Mouse (Mus musculus) intestine, postnatal 0 days (tissue): Measurements from ENCODE around the gene Maats1. TPM values are rescaled to one million over a fixed set of nuclear protein-coding genes. Genes with fewer than 3 reads are reported as not detected.

Source experiments
- ATAC-seq: fragments of 200-750 bp; cut with Nextera tagmentation; 2 replicates; pipeline ENCODE4 v1.8.0; 2017; ENCODE audit warnings: mild to moderate bottlenecking, moderate TSS enrichment, moderate library complexity
- H3K27ac ChIP-seq: fragments of 300-500 bp; sonication (generic); 2 replicates; pipeline ENCODE4 v1.5.1; 2014; ENCODE audit warnings: mild to moderate bottlenecking, low read depth, low read length, moderate library complexity
- H3K27me3 ChIP-seq: fragments of 300-500 bp; sonication (generic); replicated peaks from 2 replicates; pipeline ENCODE4 v1.6.1; 2014; ENCODE audit warnings: low read length, mixed read lengths; ENCODE audit not compliant: control insufficient read depth, insufficient read depth
- H3K36me3 ChIP-seq: fragments of 300-500 bp; sonication (generic); 2 replicates; pipeline ENCODE4 v1.6.1; 2014; ENCODE audit warnings: mild to moderate bottlenecking, moderate library complexity; ENCODE audit not compliant: control insufficient read depth, insufficient read depth
- H3K4me1 ChIP-seq: fragments of 300-500 bp; sonication (generic); replicated peaks from 2 replicates; pipeline ENCODE4 v1.6.1; 2014; ENCODE audit warnings: antibody characterized with exemption, low read length, mixed read lengths; ENCODE audit not compliant: control insufficient read depth, insufficient read depth
- H3K4me2 ChIP-seq: fragments of 300-500 bp; sonication (generic); replicated peaks from 2 replicates; pipeline ENCODE4 v1.6.1; 2014; ENCODE audit warnings: low read depth, mild to moderate bottlenecking, moderate library complexity
- H3K4me3 ChIP-seq: fragments of 300-500 bp; sonication (generic); 2 replicates; pipeline ENCODE4 v1.5.1; 2014; ENCODE audit warnings: low read depth, low read length
- H3K9ac ChIP-seq: fragments of 300-500 bp; sonication (generic); 2 replicates; pipeline ENCODE4 v1.6.1; 2014; ENCODE audit warnings: mild to moderate bottlenecking, low read depth, low read length
- H3K9me3 ChIP-seq: fragments of 300-500 bp; sonication (generic); 2 replicates; pipeline ENCODE4 v1.6.1; 2016; ENCODE audit warnings: mixed run types; ENCODE audit not compliant: control insufficient read depth
- CTCF ChIP-seq: sonication (generic); IDR thresholded peaks from 2 replicates; pipeline ENCODE4 v1.5.1; 2016; ENCODE audit warnings: low read depth, mild to moderate bottlenecking, control low read depth, antibody characterized with exemption, moderate library complexity
- WGBS: fragments of 180-500 bp; shearing (Covaris S2); extraction: QIAGEN DNeasy Blood & Tissue Kit; methylation state at CpG from one replicate; pipeline ENCODE4 v1.1.7; 2014; 5-methylcytosine and 5-hydroxymethylcytosine counted together
- polyA plus RNA-seq: library from polyadenylated mRNA; unstranded; fragments of >200 nt; fragmentation: Nextera tagmentation; extraction: Ambion mirVana; gene quantifications from 2 replicates; pipeline ENCODE4 v1.2.1, GENCODE M21; 2015

The Maats1 gene
- polyA plus RNA-seq, 1 experiment from 2014 or later: 1.0 TPM

DNA sequence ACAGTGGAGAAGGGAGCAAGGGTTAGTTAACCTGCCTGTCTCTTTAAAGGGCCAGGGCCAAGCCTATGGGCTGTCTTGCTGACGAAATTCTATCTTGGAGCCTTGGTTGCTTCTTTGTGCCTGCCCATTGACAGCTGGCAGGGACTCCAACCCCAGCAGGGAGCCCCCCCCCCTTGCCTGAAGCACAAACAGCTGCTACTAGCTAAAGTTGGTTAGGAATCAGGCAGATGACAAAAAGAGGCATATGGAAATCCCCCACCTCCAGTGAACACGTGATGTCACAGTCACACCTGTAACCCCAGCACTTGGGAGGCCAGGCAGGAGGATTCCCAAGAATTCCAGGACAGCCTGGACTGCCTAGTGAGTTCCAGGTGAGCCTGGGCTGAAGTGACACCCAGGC, 18.4 kb upstream of the Maats1 start:
- 51% methylated on average over 2 of the region's 2 CpGs for WGBS
- Histone ChIP-seq H3K36me3 (peaks cover 4% of the 10 kb centered on the region; the same call in 1 of the 2 replicates), H3K27ac (no peak overlapping the region), H3K4me1 (no peaks in the 10 kb centered on the region), H3K4me3 (no peak overlapping the region), H3K27me3 (no peaks in the 10 kb centered on the region), H3K9ac (no peak overlapping the region), H3K4me2 (no peak overlapping the region), H3K9me3 (no peaks in the 10 kb centered on the region)
- no peak for ATAC-seq
- TF ChIP-seq CTCF: no peak

DNA sequence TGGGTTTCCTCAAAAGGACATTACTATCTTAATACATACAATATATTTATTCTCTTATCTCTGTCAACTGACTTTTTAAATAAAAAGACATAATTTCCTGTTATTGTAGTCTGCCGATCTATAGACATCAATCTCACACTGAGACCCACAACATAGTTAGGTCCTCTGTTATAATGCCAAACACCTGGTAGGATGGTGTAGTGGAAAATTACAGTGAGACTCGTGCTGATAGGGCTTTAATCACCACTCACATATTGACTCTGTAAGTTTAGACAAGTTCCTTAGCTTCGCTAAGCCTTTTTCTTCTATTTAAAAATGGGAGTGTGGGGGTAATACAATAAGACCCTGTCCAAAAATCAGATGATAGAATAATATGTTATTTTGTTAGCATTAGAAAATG, 17.9 kb upstream of the Maats1 start:
- H3K4me2 ChIP-seq: no peak overlapping the region
- no peak overlapping the region for H3K9ac ChIP-seq
- H3K4me3 ChIP-seq: no peak overlapping the region
- no peaks in the 10 kb centered on the region for H3K4me1 ChIP-seq
- H3K27ac ChIP-seq: no peak overlapping the region
- peaks cover 4% of the 10 kb centered on the region; the same call in 1 of the 2 replicates for H3K36me3 ChIP-seq
- ATAC-seq: no peak
- no peak for TF ChIP-seq CTCF
- 63% methylated on average over 3 of the region's 3 CpGs for WGBS
- H3K27me3 ChIP-seq: no peaks in the 10 kb centered on the region
- no peaks in the 10 kb centered on the region for H3K9me3 ChIP-seq

DNA sequence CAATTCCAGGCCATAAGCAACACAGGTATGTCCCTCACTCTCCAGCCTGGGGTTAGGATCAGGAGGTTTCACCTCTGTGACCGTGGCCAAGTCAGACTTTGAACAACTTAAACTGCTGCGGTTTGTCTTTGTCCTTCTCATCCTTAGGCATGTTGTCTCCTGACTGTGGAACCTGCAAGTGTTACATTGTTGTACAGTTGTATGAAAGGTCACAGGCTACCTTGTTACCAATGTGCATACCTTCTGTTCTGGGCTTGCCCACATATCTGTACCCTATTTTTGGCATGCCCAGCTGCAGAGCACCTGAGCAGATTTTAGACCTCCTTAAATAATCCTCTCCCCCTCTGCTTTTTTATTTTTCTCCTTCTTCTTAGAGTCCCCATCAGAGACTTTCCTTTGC, 17.3 kb upstream of the Maats1 start:
- no peak for TF ChIP-seq CTCF
- no peak overlapping the region for H3K4me2 ChIP-seq
- H3K9ac ChIP-seq: no peak overlapping the region
- no peak overlapping the region for H3K27ac ChIP-seq
- H3K4me1 ChIP-seq: no peaks in the 10 kb centered on the region
- WGBS: 95% methylated on average over 2 of the region's 2 CpGs
- no peaks in the 10 kb centered on the region for H3K27me3 ChIP-seq
- H3K9me3 ChIP-seq: no peaks in the 10 kb centered on the region
- H3K36me3 ChIP-seq: peaks cover 4% of the 10 kb centered on the region; the same call in 1 of the 2 replicates
- ATAC-seq: no peak
- H3K4me3 ChIP-seq: no peak overlapping the region

DNA sequence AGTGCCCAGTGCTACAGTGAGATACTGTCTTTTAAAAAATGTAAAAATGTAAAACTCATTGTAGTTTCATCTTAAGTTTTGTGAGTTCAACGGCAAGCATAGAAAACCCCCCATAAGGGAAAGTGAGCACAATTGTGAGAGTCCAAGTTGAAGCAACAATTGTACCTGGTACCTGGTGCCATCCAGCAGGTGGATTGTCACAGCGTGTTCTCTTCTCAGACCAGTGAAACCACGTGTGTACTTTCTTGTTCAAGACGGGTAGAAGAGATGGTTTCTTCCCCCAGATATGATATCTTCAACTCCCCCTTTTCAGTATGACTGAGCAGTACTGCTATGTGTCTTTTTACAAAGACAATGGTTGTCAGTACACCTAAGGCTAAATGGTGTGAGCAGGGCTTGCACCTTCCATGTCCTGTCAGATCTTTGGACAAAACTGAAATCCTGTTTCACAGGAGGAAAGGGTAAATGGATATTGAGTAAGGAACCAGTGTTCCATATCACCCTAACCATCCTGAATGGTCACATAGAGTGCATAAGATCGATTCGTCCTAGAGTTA, 16.4 kb upstream of the Maats1 start:
- no peaks in the 10 kb centered on the region for H3K27me3 ChIP-seq
- WGBS: 90% methylated on average over 6 of the region's 6 CpGs
- no peak for ATAC-seq
- no peak overlapping the region for H3K9ac ChIP-seq
- H3K4me3 ChIP-seq: no peak overlapping the region
- TF ChIP-seq CTCF: no peak
- no peak overlapping the region for H3K27ac ChIP-seq
- H3K4me1 ChIP-seq: no peaks in the 10 kb centered on the region
- no peaks in the 10 kb centered on the region for H3K9me3 ChIP-seq
- H3K36me3 ChIP-seq: peaks cover 8% of the 10 kb centered on the region
- H3K4me2 ChIP-seq: no peak overlapping the region

DNA sequence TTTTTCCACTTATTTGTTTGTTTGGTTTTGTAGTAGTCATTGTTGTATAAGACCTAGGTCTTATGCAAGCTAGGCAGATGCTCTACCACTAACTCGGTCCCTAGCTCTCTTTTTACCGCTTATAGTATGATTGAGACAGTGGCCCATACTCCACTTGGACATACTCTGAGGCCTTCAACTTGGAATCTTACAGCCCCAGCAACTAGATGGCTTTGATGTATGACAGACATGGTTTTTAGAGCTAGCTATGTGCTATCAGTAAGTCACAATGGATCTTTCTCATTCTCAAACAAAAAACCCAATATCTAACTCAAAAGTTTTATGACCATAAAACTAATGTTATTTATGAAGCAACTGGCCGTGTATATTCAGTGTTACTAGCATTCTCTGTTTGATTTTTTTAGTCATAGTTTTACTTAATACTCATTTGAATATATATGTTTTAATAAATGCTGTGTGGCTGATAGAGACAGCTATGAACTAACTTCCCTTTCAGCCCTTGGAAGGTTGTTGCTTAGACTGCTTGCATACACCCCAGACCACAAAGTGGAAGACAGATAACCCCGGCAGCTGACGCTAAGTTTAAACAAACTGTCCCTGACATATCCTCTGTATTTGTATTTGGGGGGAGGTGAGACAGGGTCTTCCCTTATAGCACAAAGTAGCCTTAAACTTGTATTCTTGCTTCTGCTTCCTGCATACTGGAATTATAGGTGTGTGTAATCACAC, 12.4 kb upstream of the Maats1 start:
- no peak overlapping the region for H3K4me3 ChIP-seq
- no peaks in the 10 kb centered on the region for H3K4me1 ChIP-seq
- WGBS: 68% methylated on average over 5 of the region's 5 CpGs
- no peaks in the 10 kb centered on the region for H3K27me3 ChIP-seq
- TF ChIP-seq CTCF: no peak
- H3K27ac ChIP-seq: no peak overlapping the region
- H3K9me3 ChIP-seq: no peaks in the 10 kb centered on the region
- ATAC-seq: no peak
- peaks cover 27% of the 10 kb centered on the region for H3K36me3 ChIP-seq
- no peak overlapping the region for H3K9ac ChIP-seq
- no peak overlapping the region for H3K4me2 ChIP-seq

DNA sequence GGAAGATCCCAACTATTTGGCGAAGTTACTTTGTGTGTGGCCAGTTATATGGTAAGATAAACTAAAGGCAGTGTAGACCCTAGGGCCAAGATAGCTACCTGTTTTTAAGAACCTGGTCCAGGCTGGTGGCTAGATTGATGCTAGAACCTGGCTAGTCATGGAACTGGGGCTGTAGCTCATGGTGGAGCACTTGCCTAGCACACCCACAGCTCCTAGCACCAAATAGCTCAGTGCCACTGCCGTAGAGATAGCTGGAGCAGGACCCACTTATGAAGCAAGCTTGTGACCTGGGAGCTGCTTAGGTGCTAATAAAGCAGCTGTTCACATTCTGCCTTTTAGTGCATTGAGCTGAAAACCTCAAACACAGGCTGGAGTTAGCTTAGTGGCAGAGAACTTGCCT, 11.7 kb upstream of the Maats1 start:
- no peak for TF ChIP-seq CTCF
- no peak for ATAC-seq

More for the DNA sequence above, 11.7 kb upstream of the Maats1 start:
- Histone ChIP-seq H3K36me3 (peaks cover 29% of the 10 kb centered on the region), H3K27me3 (no peaks in the 10 kb centered on the region), H3K4me3 (no peak overlapping the region), H3K27ac (no peak overlapping the region), H3K4me2 (no peak overlapping the region), H3K9me3 (no peaks in the 10 kb centered on the region), H3K4me1 (no peaks in the 10 kb centered on the region), H3K9ac (no peak overlapping the region)
- WGBS: 89% methylated on average over 2 of the region's 2 CpGs
